Comparison of ENCODE assay signal across 24 mouse cellular contexts in the genomic region with DNA sequence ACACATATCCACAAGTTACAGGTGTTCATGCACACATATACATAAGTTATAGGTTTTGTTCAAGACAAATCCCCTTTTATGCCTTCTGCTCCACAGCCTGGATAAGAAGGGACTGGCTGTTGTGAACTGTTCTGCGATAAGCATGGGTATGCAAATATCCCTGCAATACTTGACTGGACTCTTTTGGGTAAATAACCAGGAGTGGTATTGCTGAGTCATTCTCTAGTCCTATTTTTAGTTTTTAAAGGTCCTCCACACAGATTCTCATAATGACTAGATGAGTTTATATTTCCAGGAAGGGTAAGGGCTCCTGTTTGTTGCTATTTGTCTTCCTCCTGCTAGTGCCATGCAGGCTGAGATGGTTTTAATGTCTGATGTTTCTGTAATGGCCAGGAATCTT. TPM values are rescaled to one million over a fixed set of nuclear protein-coding genes. Genes with fewer than 3 reads are reported as not detected.
A peak's percentile ranks its signal among the peaks of the same experiment; 100 is the strongest.
DNase-seq lines count a peak whose midpoint lies in the region; ATAC-seq and TF ChIP-seq lines count a peak whose summit lies in the region.
"Had no signal": no experiment of that assay in that cellular context is flagged by ENCODE, and none has a peak within 500 bp of the region (broad histone marks: within the 10 kb centered on the region; RNA-seq: fewer than 3 reads in every experiment).

No protein-coding gene starts in this region.

- ATAC-seq in heart, embryonic 11.5 days (replicated peaks; ENCODE audit: insufficient number of reproducible peaks, low FRiP score, low TSS enrichment): no peak
- ATAC-seq in lung, postnatal 0 days: peak; percentile 34; the same call in 1 of the 2 replicates
- ATAC-seq in Patski: no peak
- no peak for ATAC-seq in hindbrain, postnatal 0 days
- ATAC-seq: hindbrain, embryonic 16.5 days; intestine, postnatal 0 days; midbrain, embryonic 13.5 days had no signal

- intact Hi-C loops in heart, postnatal 36 days (cut with DNase I): no loop called here

- POLR2A ChIA-PET in Patski (lab: Charles Lee): no interaction called here

- H3K4me2 ChIP-seq in heart, embryonic 11.5 days: no peak overlapping the region
- H3K4me2 ChIP-seq in lung, postnatal 0 days (replicated peaks; ENCODE audit: low read depth, low read length): no peak overlapping the region
- H3K4me2 ChIP-seq in hindbrain, postnatal 0 days (ENCODE audit: low read depth, low read length): no peak overlapping the region
- H3K4me2 ChIP-seq: kidney, embryonic 15.5 days; liver, embryonic 11.5 days; lung, embryonic 15.5 days; midbrain, embryonic 13.5 days; neural tube, embryonic 12.5 days had no signal

- 80% methylated on average over 1 of the region's 1 CpGs for WGBS in heart, embryonic 11.5 days (ENCODE audit: insufficient replicate concordance)
- WGBS in lung, postnatal 0 days: 61% methylated on average over 1 of the region's 1 CpGs
- WGBS in hindbrain, postnatal 0 days: 84% methylated on average over 1 of the region's 1 CpGs

- TF ChIP-seq EP300 in lung, postnatal 0 days (IDR thresholded peaks at IDR 0.05): peak; percentile 92

- DNase-seq in heart, postnatal 36 days: no peak
- DNase-seq in lung, postnatal 0 days (ENCODE audit: low spot score): peak; percentile 85
- DNase-seq in lung, postnatal 4 days: no peak
- DNase-seq in Patski (ENCODE audit: low read depth, low spot score): peak; percentile 38
- DNase-seq in spleen, adult 12 weeks (ENCODE audit: low spot score): no peak
- DNase-seq in hindbrain, postnatal 0 days (ENCODE audit: low spot score): no peak
- DNase-seq: adrenal gland, postnatal 36 days; cerebellum, adult 2 months; layer of hippocampus, postnatal 36 days; right cerebral cortex, adult 18-20 months; thymus, postnatal 4 days had no signal

- in situ Hi-C loops in Patski (cut with MboI; ENCODE audit: low pct_unique_long_range_greater_than_20kb): no loop called here

- H3K27ac ChIP-seq in heart, embryonic 11.5 days (ENCODE audit: low read depth, low read length): peak overlapping the region; percentile 12; the same call in 1 of the 2 replicates
- 0 out of 2 replicates have a peak overlapping the region, but pooled peaks have one; percentile 38 for H3K27ac ChIP-seq in lung, postnatal 0 days (ENCODE audit: low read length)
- H3K27ac ChIP-seq in hindbrain, postnatal 0 days: no peak overlapping the region
- H3K27ac ChIP-seq: embryonic facial prominence, embryonic 10.5 days; kidney, embryonic 15.5 days; lung, embryonic 15.5 days; midbrain, embryonic 13.5 days; neural tube, embryonic 12.5 days had no signal

- CTCF ChIA-PET in Patski (lab: Charles Lee): no interaction called here

- TF ChIP-seq CTCF in lung, postnatal 0 days (IDR thresholded peaks at IDR 0.05): no peak
- no peak for TF ChIP-seq CTCF in Patski (IDR thresholded peaks at IDR 0.05)
- TF ChIP-seq CTCF in hindbrain, postnatal 0 days (IDR thresholded peaks at IDR 0.05; ENCODE audit: low read depth): no peak

- H3K9me3 ChIP-seq in heart, embryonic 11.5 days (replicated peaks; ENCODE audit: control insufficient read depth, low read length): no peaks in the 10 kb centered on the region
- H3K9me3 ChIP-seq in lung, postnatal 0 days (ENCODE audit: low read length): no peaks in the 10 kb centered on the region
- no peaks in the 10 kb centered on the region for H3K9me3 ChIP-seq in hindbrain, postnatal 0 days (ENCODE audit: low read length)
- H3K9me3 ChIP-seq: embryonic facial prominence, embryonic 10.5 days; kidney, embryonic 15.5 days; lung, embryonic 15.5 days; midbrain, embryonic 13.5 days; neural tube, embryonic 12.5 days had no signal

- H3K9ac ChIP-seq in heart, embryonic 11.5 days (ENCODE audit: low read depth, low read length): no peak overlapping the region
- H3K9ac ChIP-seq in lung, postnatal 0 days (replicated peaks; ENCODE audit: low read depth): no peak overlapping the region
- H3K9ac ChIP-seq in hindbrain, postnatal 0 days (replicated peaks; ENCODE audit: low read length): no peak overlapping the region
- H3K9ac ChIP-seq: kidney, embryonic 15.5 days; lung, embryonic 15.5 days; midbrain, embryonic 13.5 days; neural tube, embryonic 12.5 days had no signal

- no peak overlapping the region for H3K4me3 ChIP-seq in heart, embryonic 11.5 days (ENCODE audit: low read depth, low read length)
- H3K4me3 ChIP-seq in lung, postnatal 0 days (ENCODE audit: low read depth, low read length): no peak overlapping the region
- no peak overlapping the region for H3K4me3 ChIP-seq in hindbrain, postnatal 0 days (ENCODE audit: low read length)
- H3K4me3 ChIP-seq: embryonic facial prominence, embryonic 10.5 days; kidney, embryonic 15.5 days; lung, embryonic 15.5 days; midbrain, embryonic 13.5 days; neural tube, embryonic 12.5 days had no signal

- no peaks in the 10 kb centered on the region for H3K36me3 ChIP-seq in heart, embryonic 11.5 days (ENCODE audit: control insufficient read depth, insufficient read depth, low read length)
- H3K36me3 ChIP-seq in lung, postnatal 0 days (ENCODE audit: insufficient read depth, low read length): no peaks in the 10 kb centered on the region
- no peaks in the 10 kb centered on the region for H3K36me3 ChIP-seq in hindbrain, postnatal 0 days (ENCODE audit: insufficient read depth, low read length)
- H3K36me3 ChIP-seq: embryonic facial prominence, embryonic 10.5 days; kidney, embryonic 15.5 days; lung, embryonic 15.5 days; midbrain, embryonic 13.5 days; neural tube, embryonic 12.5 days had no signal

- no peaks in the 10 kb centered on the region for H3K27me3 ChIP-seq in heart, embryonic 11.5 days (ENCODE audit: control insufficient read depth, insufficient read depth, low read length)
- no peaks in the 10 kb centered on the region for H3K27me3 ChIP-seq in lung, postnatal 0 days (replicated peaks; ENCODE audit: insufficient read depth, low read length)
- no peaks in the 10 kb centered on the region for H3K27me3 ChIP-seq in Patski
- no peaks in the 10 kb centered on the region for H3K27me3 ChIP-seq in hindbrain, postnatal 0 days (ENCODE audit: insufficient read depth, low read length)
- H3K27me3 ChIP-seq: kidney, embryonic 15.5 days; lung, embryonic 15.5 days; midbrain, embryonic 13.5 days; neural tube, embryonic 12.5 days had no signal

- peaks cover 32% of the 10 kb centered on the region for H3K4me1 ChIP-seq in heart, embryonic 11.5 days (ENCODE audit: control insufficient read depth, insufficient read depth, low read length)
- H3K4me1 ChIP-seq in lung, postnatal 0 days (ENCODE audit: insufficient read depth, low read depth, low read length): 0 out of 2 replicates have a peak, but pooled peaks cover 5% of the 10 kb centered on the region
- no peaks in the 10 kb centered on the region for H3K4me1 ChIP-seq in hindbrain, postnatal 0 days (ENCODE audit: insufficient read depth, low read length)

RNA-seq across cellular contexts. Expression of a gene that starts 14.1 kb away (rescaled TPM):
- 4.4 and 6.7 TPM in 2 replicates for polyA plus RNA-seq in heart, embryonic 11.5 days (2014; fragmentation: Nextera tagmentation; extraction: Ambion mirVana)
- 10 to 100 TPM; 18.4 to 19.8 TPM for total RNA-seq in heart, postnatal 36 days (2021)
- 4.8 and 4.9 TPM in 2 replicates for polyA plus RNA-seq in lung, postnatal 0 days (2015; fragmentation: Nextera tagmentation; extraction: Ambion mirVana)
- 2.4 TPM for polyA plus RNA-seq in Patski (2021)
- 51.1 and 54.2 TPM in 2 replicates for total RNA-seq in hindbrain, postnatal 0 days (2014; rRNA removed)
- polyA plus RNA-seq in hindbrain, postnatal 0 days (2015; fragmentation: Nextera tagmentation; extraction: Ambion mirVana): 32.6 and 33.4 TPM in 2 replicates
- total RNA-seq: granulocyte monocyte progenitor cell, adult 5-6 weeks; megakaryocyte, adult 5-6 weeks had no signal

RNA-seq across cellular contexts. Expression of a gene that starts 27.9 kb away (rescaled TPM):
- 1.0 and 1.2 TPM in 2 replicates for polyA plus RNA-seq in heart, embryonic 11.5 days (2014; fragmentation: Nextera tagmentation; extraction: Ambion mirVana)
- total RNA-seq in heart, postnatal 36 days (2021): not detected
- 0.18 and 0.38 TPM in 2 replicates for polyA plus RNA-seq in lung, postnatal 0 days (2015; fragmentation: Nextera tagmentation; extraction: Ambion mirVana)
- polyA plus RNA-seq in Patski (2021): not detected
- not detected in 2 replicates for total RNA-seq in hindbrain, postnatal 0 days (2014; rRNA removed)
- 0.08 TPM in 1 of 2 replicates, not detected in the other for polyA plus RNA-seq in hindbrain, postnatal 0 days (2015; fragmentation: Nextera tagmentation; extraction: Ambion mirVana)
- total RNA-seq: granulocyte monocyte progenitor cell, adult 5-6 weeks; hematopoietic stem cell, adult 5-6 weeks had no signal
- polyA plus RNA-seq: forebrain, embryonic 11.5 days; intestine, postnatal 0 days had no signal

RNA-seq across cellular contexts. Expression of a gene that starts 39.2 kb away (rescaled TPM):
- 1.5 and 1.9 TPM in 2 replicates for polyA plus RNA-seq in heart, embryonic 11.5 days (2014; fragmentation: Nextera tagmentation; extraction: Ambion mirVana)
- 1 to 10 TPM in 1 of 2 experiments, under 1 TPM in 1; 0.57 to 1.1 TPM for total RNA-seq in heart, postnatal 36 days (2021)
- 550 and 782 TPM in 2 replicates for polyA plus RNA-seq in lung, postnatal 0 days (2015; fragmentation: Nextera tagmentation; extraction: Ambion mirVana)
- polyA plus RNA-seq in Patski (2021): 1.6 TPM
- total RNA-seq in hindbrain, postnatal 0 days (2014; rRNA removed): 4.5 and 6.2 TPM in 2 replicates
- polyA plus RNA-seq in hindbrain, postnatal 0 days (2015; fragmentation: Nextera tagmentation; extraction: Ambion mirVana): 3.1 and 4.1 TPM in 2 replicates

Comparison
In these comparisons a context has a peak if more than half of its experiments do, and no peak if none do; other contexts are left out.
1. DNase-seq: peak in lung, postnatal 0 days (single experiment) and Patski (single experiment); none in heart, postnatal 36 days (0 of 2), lung, postnatal 4 days (0 of 2), spleen, adult 12 weeks (single experiment) and hindbrain, postnatal 0 days (single experiment).
2. RNA of a gene that starts 39.2 kb away (polyA plus RNA-seq): 550 to 782 TPM in lung, postnatal 0 days; 3.1 to 4.1 TPM in hindbrain, postnatal 0 days, 1.5 to 1.9 TPM in heart, embryonic 11.5 days and 1.6 TPM in Patski (single experiment); every median in the first group is over 100 times any median in the second.